Comparison of ENCODE assay signal across 8 mouse cellular contexts in the genomic region with DNA sequence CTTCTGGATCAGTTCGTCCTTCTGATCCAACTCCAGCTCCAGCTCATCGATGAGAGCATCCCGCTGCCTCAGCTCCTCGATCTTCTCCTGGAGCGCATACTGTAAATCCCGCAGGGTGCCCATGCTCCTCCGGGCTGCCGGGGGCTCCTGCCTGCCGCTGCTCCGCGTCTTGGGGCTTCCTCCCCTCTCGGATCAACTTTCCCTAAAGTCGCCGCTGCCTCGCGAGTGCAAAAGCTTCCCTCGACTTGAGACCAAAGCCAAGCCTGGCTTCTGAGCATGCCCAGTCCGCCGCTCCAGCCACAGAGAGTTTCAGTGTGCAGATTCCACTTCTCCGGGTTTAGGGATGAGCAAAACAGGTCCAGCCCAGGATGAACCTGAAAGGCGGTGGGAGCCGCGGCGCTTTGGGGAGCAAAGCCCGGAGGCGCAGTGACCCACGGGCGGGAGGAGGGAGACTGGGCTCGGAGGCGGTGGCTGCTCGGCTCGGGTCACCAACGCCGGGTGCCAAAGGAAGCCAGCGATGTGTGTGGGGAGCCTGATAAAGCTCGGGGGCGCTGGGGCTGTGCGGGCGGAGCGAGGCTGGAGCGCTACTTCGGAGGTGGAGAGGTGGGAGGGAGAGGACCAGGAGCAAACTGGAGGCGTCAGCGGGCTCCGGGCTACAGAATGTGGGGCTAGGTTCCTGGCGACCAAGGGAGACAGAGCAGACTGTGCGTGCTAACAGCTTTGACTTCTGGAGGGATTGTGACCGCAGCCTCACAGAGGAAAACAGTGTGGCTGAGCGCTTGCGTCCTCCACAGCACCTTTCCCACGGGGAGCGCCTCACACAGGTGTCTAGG.
A peak's percentile ranks its signal among the peaks of the same experiment; 100 is the strongest.
DNase-seq lines count a peak whose midpoint lies in the region; ATAC-seq and TF ChIP-seq lines count a peak whose summit lies in the region.

No protein-coding gene starts in this region.

- no peaks in the 10 kb centered on the region; the same call in 1 of the 2 replicates for H3K79me2 ChIP-seq in heart, adult 2 months (replicated peaks; ENCODE audit: control insufficient read depth, insufficient read depth, low read length)

- H3K4me1 ChIP-seq in heart, adult 2 months (ENCODE audit: control insufficient read depth, insufficient read depth, low read length): peaks cover 1% of the 10 kb centered on the region; the same call in 1 of the 2 replicates
- no peaks in the 10 kb centered on the region; the same call in 1 of the 2 replicates for H3K4me1 ChIP-seq in limb, embryonic 11.5 days (ENCODE audit: control insufficient read depth, insufficient read depth, low read length)
- peaks cover 20% of the 10 kb centered on the region for H3K4me1 ChIP-seq in midbrain, embryonic 10.5 days
- no peaks in the 10 kb centered on the region for H3K4me1 ChIP-seq in small intestine, adult 2 months (ENCODE audit: control insufficient read depth, insufficient read depth, insufficient read length, low read length)

- H3K27me3 ChIP-seq in heart, adult 2 months (ENCODE audit: control insufficient read depth, insufficient read depth, low read length): no peaks in the 10 kb centered on the region
- no peaks in the 10 kb centered on the region for H3K27me3 ChIP-seq in limb, embryonic 11.5 days (ENCODE audit: control insufficient read depth, insufficient read depth, low read length)
- H3K27me3 ChIP-seq in midbrain, embryonic 10.5 days (ENCODE audit: low read depth, poor library complexity, severe bottlenecking): peaks cover 26% of the 10 kb centered on the region
- peaks cover 7% of the 10 kb centered on the region for H3K27me3 ChIP-seq in small intestine, adult 2 months (ENCODE audit: control insufficient read depth, insufficient read depth, low read length)

- WGBS in heart, adult 2 months: under 1% methylated on average over 52 of the region's 52 CpGs
- under 1% methylated on average over 51 of the region's 52 CpGs for WGBS in limb, embryonic 11.5 days
- under 1% methylated on average over 52 of the region's 52 CpGs for WGBS in midbrain, embryonic 10.5 days
- WGBS in small intestine, adult 2 months: 2% methylated on average over 52 of the region's 52 CpGs

- no peaks in the 10 kb centered on the region for H3K9me3 ChIP-seq in limb, embryonic 11.5 days (ENCODE audit: control insufficient read depth, low read length)
- H3K9me3 ChIP-seq in midbrain, embryonic 10.5 days (replicated peaks): no peaks in the 10 kb centered on the region

- peak overlapping the region; percentile 61 for H3K4me3 ChIP-seq in heart, adult 2 months
- peak overlapping the region; percentile 56 for H3K4me3 ChIP-seq in limb, embryonic 11.5 days (ENCODE audit: low read depth, low read length)
- H3K4me3 ChIP-seq in midbrain, embryonic 10.5 days: peak overlapping the region; percentile 63
- peak overlapping the region; percentile 65 for H3K4me3 ChIP-seq in small intestine, adult 2 months (ENCODE audit: low read depth, low read length)

- H3K36me3 ChIP-seq in heart, adult 2 months (ENCODE audit: control insufficient read depth, insufficient read depth, low read length): no peaks in the 10 kb centered on the region
- no peaks in the 10 kb centered on the region for H3K36me3 ChIP-seq in limb, embryonic 11.5 days (ENCODE audit: control insufficient read depth, insufficient read depth, low read length)
- H3K36me3 ChIP-seq in midbrain, embryonic 10.5 days: no peaks in the 10 kb centered on the region
- no peaks in the 10 kb centered on the region for H3K36me3 ChIP-seq in small intestine, adult 2 months (ENCODE audit: control insufficient read depth, insufficient read depth, low read length)

- 0 out of 2 replicates have a peak, but pooled peaks have one; percentile 25 for TF ChIP-seq POLR2A in heart, adult 2 months (IDR thresholded peaks at IDR 0.05; ENCODE audit: insufficient read depth, low read depth, low read length)
- no peak for TF ChIP-seq POLR2A in small intestine, adult 2 months (IDR thresholded peaks at IDR 0.05; ENCODE audit: low read depth, low read length)

- no peak for TF ChIP-seq CTCF in heart, adult 2 months (IDR thresholded peaks at IDR 0.05)
- TF ChIP-seq CTCF in small intestine, adult 2 months (IDR thresholded peaks at IDR 0.05; ENCODE audit: extremely low read depth, insufficient read length, insufficient replicate concordance, low read depth, low read length): no peak

- peak; percentile 24 for DNase-seq in adrenal gland, adult 8-10 months
- peak; percentile 76 for DNase-seq in embryo, embryonic 9.5 days (ENCODE audit: extremely low spot score)
- peak; percentile 53 to 69 for DNase-seq in heart, adult 2 months
- peak; percentile 2 to 14 for DNase-seq in kidney, adult 8-10 months
- DNase-seq in limb, embryonic 11.5 days (ENCODE audit: low spot score): peak; percentile 81
- peak; percentile 80 for DNase-seq in midbrain, embryonic 10.5 days (ENCODE audit: low spot score)
- DNase-seq in thymus, postnatal 14 days: no peak

- peak; percentile 78 for ATAC-seq in limb, embryonic 11.5 days (ENCODE audit: insufficient number of reproducible peaks, low FRiP score, low TSS enrichment, low read depth)

- intact Hi-C loops in heart, adult 2 months (cut with DNase I): no loop called here

- TF ChIP-seq EP300 in heart, adult 2 months (IDR thresholded peaks at IDR 0.05; ENCODE audit: insufficient read depth, low read depth, low read length): no peak

- peak overlapping the region; percentile 56 for H3K27ac ChIP-seq in heart, adult 2 months
- no peak overlapping the region for H3K27ac ChIP-seq in limb, embryonic 11.5 days (replicated peaks; ENCODE audit: low read depth, low read length)
- peak overlapping the region; percentile 88 for H3K27ac ChIP-seq in midbrain, embryonic 10.5 days (replicated peaks)
- peak overlapping the region; percentile 22; the same call in 1 of the 2 replicates for H3K27ac ChIP-seq in small intestine, adult 2 months (ENCODE audit: insufficient read depth, low read depth, low read length)

- H3K4me2 ChIP-seq in limb, embryonic 11.5 days (ENCODE audit: low read depth, severe bottlenecking): peak overlapping the region; percentile 90

- H3K9ac ChIP-seq in heart, adult 2 months (ENCODE audit: low read depth, low read length): peak overlapping the region; percentile 78
- H3K9ac ChIP-seq in limb, embryonic 11.5 days (ENCODE audit: low read length): peak overlapping the region; percentile 66
